Mouse (Mus musculus): ENCODE data around the gene Btg4. TPM values are rescaled to one million over a fixed set of nuclear protein-coding genes. Genes with fewer than 3 reads are reported as not detected.

The Btg4 gene
- polyA plus RNA-seq, 2 experiments: not detected

GRCm38 (mm10) chr9:51140711-51141110 lies 80.0 kb downstream of the Btg4 start:
- WGBS (ENCODE audit: insufficient replicate concordance): 71% methylated on average over 3 of the region's 3 CpGs
- no peak overlapping the region for H3K9ac ChIP-seq (replicated peaks)
- no peak overlapping the region for H3K4me3 ChIP-seq (ENCODE audit: insufficient read depth in 1 of 2, low read depth in 2 of 2, low read length in 2 of 2)
- no peaks in the 10 kb centered on the region for H3K36me3 ChIP-seq (replicated peaks; ENCODE audit: control insufficient read depth, insufficient read depth, low read depth)
- peaks cover 7 to 9% of the 10 kb centered on the region in 2 experiments for H3K4me1 ChIP-seq (replicated peaks; ENCODE audit: control insufficient read depth in 2 of 2, insufficient read depth in 2 of 2, low read length in 1 of 2)
- H3K27ac ChIP-seq: no peak overlapping the region
- ATAC-seq (ENCODE audit: insufficient read depth) (no peak), DNase-seq (ENCODE audit: low read depth in 3 of 3, low spot score in 3 of 3) (no peak)
- no peak overlapping the region for H3K4me2 ChIP-seq (ENCODE audit: low read depth)
- TF ChIP-seq EP300 (IDR thresholded peaks at IDR 0.05; ENCODE audit: low read depth) (no peak), CTCF (IDR thresholded peaks at IDR 0.05; ENCODE audit: low read depth) (no peak)
- H3K9me3 ChIP-seq (ENCODE audit: control insufficient read depth, low read length): no peaks in the 10 kb centered on the region
- H3K27me3 ChIP-seq (ENCODE audit: control insufficient read depth, insufficient read depth, low read length): no peaks in the 10 kb centered on the region

GRCm38 (mm10) chr9:51143437-51143836 lies 82.7 kb downstream of the Btg4 start:
- no peaks in the 10 kb centered on the region for H3K36me3 ChIP-seq (replicated peaks; ENCODE audit: control insufficient read depth, insufficient read depth, low read depth)
- no peak overlapping the region for H3K4me3 ChIP-seq (ENCODE audit: insufficient read depth in 1 of 2, low read depth in 2 of 2, low read length in 2 of 2)
- no peak for ATAC-seq (ENCODE audit: insufficient read depth)
- no peak for DNase-seq (ENCODE audit: low read depth in 3 of 3, low spot score in 3 of 3)
- no peak overlapping the region for H3K9ac ChIP-seq (replicated peaks)
- H3K27ac ChIP-seq: no peak overlapping the region
- H3K4me1 ChIP-seq (replicated peaks; ENCODE audit: control insufficient read depth in 2 of 2, insufficient read depth in 2 of 2, low read length in 1 of 2): peaks cover 0 to 2% of the 10 kb centered on the region in 2 experiments; a peak in 1 of 4 replicates
- no peak for TF ChIP-seq EP300 (IDR thresholded peaks at IDR 0.05; ENCODE audit: low read depth)
- TF ChIP-seq CTCF (IDR thresholded peaks at IDR 0.05; ENCODE audit: low read depth): no peak
- H3K9me3 ChIP-seq (ENCODE audit: control insufficient read depth, low read length): no peaks in the 10 kb centered on the region
- H3K4me2 ChIP-seq (ENCODE audit: low read depth): no peak overlapping the region
- H3K27me3 ChIP-seq (ENCODE audit: control insufficient read depth, insufficient read depth, low read length): no peaks in the 10 kb centered on the region
- WGBS (ENCODE audit: insufficient replicate concordance): 68% methylated on average over 1 of the region's 1 CpGs

- DNase-seq (ENCODE audit: low read depth in 3 of 3, low spot score in 3 of 3) (no peak), ATAC-seq (ENCODE audit: insufficient read depth) (no peak)
- peak; percentile 14; the same call in 1 of the 2 replicates for TF ChIP-seq CTCF (IDR thresholded peaks at IDR 0.05; ENCODE audit: low read depth)
- TF ChIP-seq EP300 (IDR thresholded peaks at IDR 0.05; ENCODE audit: low read depth): no peak
- no peak overlapping the region for H3K9ac ChIP-seq (replicated peaks)
- H3K4me1 ChIP-seq (replicated peaks; ENCODE audit: control insufficient read depth in 2 of 2, insufficient read depth in 2 of 2, low read length in 1 of 2): peaks cover 0 to 2% of the 10 kb centered on the region in 2 experiments; a peak in 1 of 4 replicates
- H3K27ac ChIP-seq: no peak overlapping the region
- no peak overlapping the region for H3K4me2 ChIP-seq (ENCODE audit: low read depth)
- H3K9me3 ChIP-seq (ENCODE audit: control insufficient read depth, low read length): no peaks in the 10 kb centered on the region
- WGBS (ENCODE audit: insufficient replicate concordance): 56% methylated on average over 6 of the region's 6 CpGs
- no peaks in the 10 kb centered on the region for H3K27me3 ChIP-seq (ENCODE audit: control insufficient read depth, insufficient read depth, low read length)
- H3K36me3 ChIP-seq (replicated peaks; ENCODE audit: control insufficient read depth, insufficient read depth, low read depth): no peaks in the 10 kb centered on the region
- H3K4me3 ChIP-seq (ENCODE audit: insufficient read depth in 1 of 2, low read depth in 2 of 2, low read length in 2 of 2): no peak overlapping the region
These were observed 83.5 kb downstream of the Btg4 start for GRCm38 (mm10) chr9:51144218-51144617.

- DNase-seq (ENCODE audit: low read depth in 3 of 3, low spot score in 3 of 3): no peak
- no peak overlapping the region for H3K9ac ChIP-seq (replicated peaks)
- no peaks in the 10 kb centered on the region for H3K4me1 ChIP-seq (replicated peaks; ENCODE audit: control insufficient read depth in 2 of 2, insufficient read depth in 2 of 2, low read length in 1 of 2)
- H3K4me2 ChIP-seq (ENCODE audit: low read depth): no peak overlapping the region
- H3K36me3 ChIP-seq (replicated peaks; ENCODE audit: control insufficient read depth, insufficient read depth, low read depth): no peaks in the 10 kb centered on the region
- 77% methylated on average over 4 of the region's 4 CpGs for WGBS (ENCODE audit: insufficient replicate concordance)
- H3K27me3 ChIP-seq (ENCODE audit: control insufficient read depth, insufficient read depth, low read length): no peaks in the 10 kb centered on the region
- H3K4me3 ChIP-seq (ENCODE audit: insufficient read depth in 1 of 2, low read depth in 2 of 2, low read length in 2 of 2): no peak overlapping the region
- no peak overlapping the region for H3K27ac ChIP-seq
- TF ChIP-seq CTCF (IDR thresholded peaks at IDR 0.05; ENCODE audit: low read depth) (no peak), EP300 (IDR thresholded peaks at IDR 0.05; ENCODE audit: low read depth) (no peak)
- no peak for ATAC-seq (ENCODE audit: insufficient read depth)
- H3K9me3 ChIP-seq (ENCODE audit: control insufficient read depth, low read length): no peaks in the 10 kb centered on the region
These were observed 85.8 kb downstream of the Btg4 start for GRCm38 (mm10) chr9:51146496-51146895.

GRCm38 (mm10) chr9:51147294-51147693 lies 86.6 kb downstream of the Btg4 start:
- Histone ChIP-seq H3K9ac (replicated peaks) (no peak overlapping the region), H3K9me3 (ENCODE audit: control insufficient read depth, low read length) (no peaks in the 10 kb centered on the region), H3K36me3 (replicated peaks; ENCODE audit: control insufficient read depth, insufficient read depth, low read depth) (no peaks in the 10 kb centered on the region), H3K4me1 (replicated peaks; ENCODE audit: control insufficient read depth in 2 of 2, insufficient read depth in 2 of 2, low read length in 1 of 2) (no peaks in the 10 kb centered on the region), H3K4me3 (ENCODE audit: insufficient read depth in 1 of 2, low read depth in 2 of 2, low read length in 2 of 2) (no peak overlapping the region), H3K27ac (no peak overlapping the region), H3K27me3 (ENCODE audit: control insufficient read depth, insufficient read depth, low read length) (no peaks in the 10 kb centered on the region), H3K4me2 (ENCODE audit: low read depth) (no peak overlapping the region)
- ATAC-seq (ENCODE audit: insufficient read depth) (no peak), DNase-seq (ENCODE audit: low read depth in 3 of 3, low spot score in 3 of 3) (no peak)
- no peak for TF ChIP-seq EP300 (IDR thresholded peaks at IDR 0.05; ENCODE audit: low read depth)
- 66% methylated on average over 5 of the region's 5 CpGs for WGBS (ENCODE audit: insufficient replicate concordance)

Measured in liver, embryonic 14.5 days (tissue).